In genomic region chr8:75489035-75489678, GRCm38 (mm10) we compare ENCODE assay signal across 36 mouse cellular contexts. TPM values are rescaled to one million over a fixed set of nuclear protein-coding genes. Genes with fewer than 3 reads are reported as not detected.
DNase-seq lines count a peak whose midpoint lies in the region; ATAC-seq lines count a peak whose summit lies in the region.
"Had no signal": no experiment of that assay in that cellular context is flagged by ENCODE, and none has a peak within 500 bp of the region (broad histone marks: within the 10 kb centered on the region; RNA-seq: fewer than 3 reads in every experiment).

No protein-coding gene starts in this region.

- H3K9ac ChIP-seq in intestine, embryonic 15.5 days: no peak overlapping the region
- no peak overlapping the region for H3K9ac ChIP-seq in intestine, embryonic 16.5 days (ENCODE audit: low read depth, low read length)
- no peak overlapping the region for H3K9ac ChIP-seq in lung, embryonic 16.5 days (ENCODE audit: low read length)
- H3K9ac ChIP-seq: forebrain, embryonic 15.5 days; limb, embryonic 15.5 days; liver, embryonic 13.5 days; lung, embryonic 15.5 days; midbrain, embryonic 15.5 days; neural tube, embryonic 15.5 days had no signal

- no peaks in the 10 kb centered on the region for H3K9me3 ChIP-seq in intestine, embryonic 15.5 days
- H3K9me3 ChIP-seq in intestine, embryonic 16.5 days (ENCODE audit: control insufficient read depth, low read length): no peaks in the 10 kb centered on the region
- no peaks in the 10 kb centered on the region for H3K9me3 ChIP-seq in lung, embryonic 16.5 days (ENCODE audit: control insufficient read depth, low read length)
- H3K9me3 ChIP-seq: forebrain, embryonic 15.5 days; hindbrain, embryonic 10.5 days; limb, embryonic 10.5 days; limb, embryonic 15.5 days; liver, embryonic 13.5 days; lung, embryonic 15.5 days; midbrain, embryonic 10.5 days; midbrain, embryonic 15.5 days; neural tube, embryonic 15.5 days had no signal

- no peaks in the 10 kb centered on the region for H3K4me1 ChIP-seq in intestine, embryonic 15.5 days (replicated peaks)
- H3K4me1 ChIP-seq in intestine, embryonic 16.5 days (ENCODE audit: control insufficient read depth, insufficient read depth, low read length): no peaks in the 10 kb centered on the region
- no peaks in the 10 kb centered on the region for H3K4me1 ChIP-seq in lung, embryonic 16.5 days (replicated peaks; ENCODE audit: control insufficient read depth, insufficient read depth, low read length)
- H3K4me1 ChIP-seq: forebrain, embryonic 15.5 days; hindbrain, embryonic 10.5 days; limb, embryonic 10.5 days; limb, embryonic 15.5 days; liver, embryonic 13.5 days; lung, embryonic 15.5 days; midbrain, embryonic 10.5 days; midbrain, embryonic 15.5 days; neural tube, embryonic 15.5 days had no signal

- H3K27ac ChIP-seq in intestine, embryonic 15.5 days: no peak overlapping the region
- H3K27ac ChIP-seq in intestine, embryonic 16.5 days (ENCODE audit: low read length): no peak overlapping the region
- H3K27ac ChIP-seq in lung, embryonic 16.5 days (ENCODE audit: low read length): no peak overlapping the region
- H3K27ac ChIP-seq: forebrain, embryonic 15.5 days; gastrocnemius, adult 2 months; hindbrain, embryonic 10.5 days; limb, embryonic 10.5 days; limb, embryonic 15.5 days; liver, embryonic 13.5 days; lung, embryonic 15.5 days; midbrain, embryonic 10.5 days; midbrain, embryonic 15.5 days; neural tube, embryonic 15.5 days had no signal

- 67% methylated on average over 13 of the region's 13 CpGs for WGBS in intestine, embryonic 15.5 days
- 66% methylated on average over 13 of the region's 13 CpGs for WGBS in intestine, embryonic 16.5 days
- 63% methylated on average over 13 of the region's 13 CpGs for WGBS in lung, embryonic 16.5 days

- no peaks in the 10 kb centered on the region for H3K27me3 ChIP-seq in intestine, embryonic 15.5 days (replicated peaks)
- no peaks in the 10 kb centered on the region for H3K27me3 ChIP-seq in intestine, embryonic 16.5 days (replicated peaks; ENCODE audit: control insufficient read depth, insufficient read depth, low read length)
- H3K27me3 ChIP-seq in lung, embryonic 16.5 days (ENCODE audit: control insufficient read depth, insufficient read depth, low read depth, low read length): no peaks in the 10 kb centered on the region
- H3K27me3 ChIP-seq: forebrain, embryonic 15.5 days; limb, embryonic 15.5 days; liver, embryonic 13.5 days; lung, embryonic 15.5 days; midbrain, embryonic 15.5 days; neural tube, embryonic 15.5 days had no signal

- no peak overlapping the region for H3K4me2 ChIP-seq in intestine, embryonic 15.5 days (replicated peaks)
- H3K4me2 ChIP-seq in intestine, embryonic 16.5 days (ENCODE audit: low read depth, low read length): no peak overlapping the region
- no peak overlapping the region for H3K4me2 ChIP-seq in lung, embryonic 16.5 days (ENCODE audit: low read depth, low read length)
- H3K4me2 ChIP-seq: forebrain, embryonic 15.5 days; limb, embryonic 15.5 days; liver, embryonic 13.5 days; lung, embryonic 15.5 days; midbrain, embryonic 15.5 days; neural tube, embryonic 15.5 days had no signal

- H3K4me3 ChIP-seq in intestine, embryonic 15.5 days (replicated peaks): no peak overlapping the region
- no peak overlapping the region for H3K4me3 ChIP-seq in intestine, embryonic 16.5 days (ENCODE audit: low read length)
- no peak overlapping the region for H3K4me3 ChIP-seq in lung, embryonic 16.5 days (ENCODE audit: low read length)
- H3K4me3 ChIP-seq: forebrain, embryonic 15.5 days; gastrocnemius, adult 2 months; hindbrain, embryonic 10.5 days; limb, embryonic 10.5 days; limb, embryonic 15.5 days; liver, embryonic 13.5 days; lung, embryonic 15.5 days; midbrain, embryonic 10.5 days; midbrain, embryonic 15.5 days; neural tube, embryonic 15.5 days had no signal

- no peaks in the 10 kb centered on the region for H3K36me3 ChIP-seq in intestine, embryonic 15.5 days
- no peaks in the 10 kb centered on the region for H3K36me3 ChIP-seq in intestine, embryonic 16.5 days (ENCODE audit: control insufficient read depth, insufficient read depth, low read length)
- H3K36me3 ChIP-seq in lung, embryonic 16.5 days (ENCODE audit: control insufficient read depth, insufficient read depth, low read length): no peaks in the 10 kb centered on the region
- H3K36me3 ChIP-seq: forebrain, embryonic 15.5 days; G1E; hindbrain, embryonic 10.5 days; limb, embryonic 10.5 days; limb, embryonic 15.5 days; liver, embryonic 13.5 days; lung, embryonic 15.5 days; midbrain, embryonic 10.5 days; midbrain, embryonic 15.5 days; neural tube, embryonic 15.5 days had no signal

- DNase-seq in lung, postnatal 14 days: no peak
- peak; percentile 56 for DNase-seq in ES-CJ7 (ENCODE audit: low read depth, low spot score)
- DNase-seq in gastrocnemius, postnatal 4 days (ENCODE audit: low spot score in 2 of 2): no peak
- DNase-seq: adrenal gland, adult 2 months; adrenal gland, postnatal 36 days; B cell, adult 2 months; cerebellum, adult 18-20 months; cerebellum, postnatal 10 days; gastrocnemius, adult 2 months; gastrocnemius, postnatal 36 days; heart, postnatal 14 days; layer of hippocampus, postnatal 36 days; liver, embryonic 13.5 days; retina, postnatal 1 day; right cerebral cortex, postnatal 14 days; thymus, postnatal 4 days had no signal

- ATAC-seq in intestine, embryonic 15.5 days: 0 out of 2 replicates have a peak, but pooled peaks have one; percentile 43
- no peak for ATAC-seq in intestine, embryonic 16.5 days
- peak; percentile 56; the same call in 1 of the 2 replicates for ATAC-seq in lung, embryonic 16.5 days (ENCODE audit: low read depth)
- no peak for ATAC-seq in erythroblast, adult 5-6 weeks (replicated peaks; ENCODE audit: low FRiP score, poor library complexity, severe bottlenecking)
- ATAC-seq: activated CD4-positive, CD25-positive, alpha-beta regulatory T cell, adult 4 months; forebrain, embryonic 15.5 days; hindbrain, embryonic 16.5 days; midbrain, embryonic 15.5 days had no signal

RNA-seq across cellular contexts. Expression of gene Iqcm, which starts 40.7 kb away (rescaled TPM):
- not detected in 2 replicates for polyA plus RNA-seq in intestine, embryonic 15.5 days (2015; fragmentation: Nextera tagmentation; extraction: Ambion mirVana)
- not detected in 2 replicates for polyA plus RNA-seq in intestine, embryonic 16.5 days (2015; fragmentation: Nextera tagmentation; extraction: Ambion mirVana)
- polyA plus RNA-seq in lung, embryonic 16.5 days (2015; fragmentation: Nextera tagmentation; extraction: Ambion mirVana): not detected in 2 replicates
- total RNA-seq in gastrocnemius, postnatal 4 days (2021): not detected
- not detected in 2 replicates for total RNA-seq in erythroblast, adult 5-6 weeks (2015; ENCODE audit: low replicate concordance)
- not detected in 2 replicates for total RNA-seq in erythroblast, adult 5-6 weeks (2017; ENCODE audit: low replicate concordance)
- total RNA-seq: adrenal gland, adult 2 months; adrenal gland, postnatal 36 days; G1E; gastrocnemius, postnatal 36 days; heart, postnatal 14 days; megakaryocyte progenitor cell, adult 5-6 weeks had no signal
- polyA plus RNA-seq: activated CD4-positive, CD25-positive, alpha-beta regulatory T cell, adult 4 months; adrenal gland, adult 2 months; forebrain, embryonic 15.5 days; G1E; heart, embryonic 14.5 days; hindbrain, embryonic 10.5 days; intestine, embryonic 14.5 days; large intestine, adult 2 months; limb, embryonic 10.5 days; limb, embryonic 15.5 days; liver, embryonic 13.5 days; midbrain, embryonic 10.5 days; midbrain, embryonic 15.5 days; small intestine, adult 2 months had no signal

Comparison
In these comparisons a context has a peak if more than half of its experiments do, and no peak if none do; other contexts are left out.
1. ATAC-seq: peak in intestine, embryonic 15.5 days (single experiment) and lung, embryonic 16.5 days (single experiment); none in intestine, embryonic 16.5 days (single experiment) and erythroblast, adult 5-6 weeks (single experiment).